Mouse (Mus musculus): ENCODE data around the gene Tph1. TPM values are rescaled to one million over a fixed set of nuclear protein-coding genes. Genes with fewer than 3 reads are reported as not detected.

The Tph1 gene
- polyA plus RNA-seq (2016; fragmentation: Nextera tagmentation; extraction: Ambion mirVana) = not detected in 2 replicates

DNA sequence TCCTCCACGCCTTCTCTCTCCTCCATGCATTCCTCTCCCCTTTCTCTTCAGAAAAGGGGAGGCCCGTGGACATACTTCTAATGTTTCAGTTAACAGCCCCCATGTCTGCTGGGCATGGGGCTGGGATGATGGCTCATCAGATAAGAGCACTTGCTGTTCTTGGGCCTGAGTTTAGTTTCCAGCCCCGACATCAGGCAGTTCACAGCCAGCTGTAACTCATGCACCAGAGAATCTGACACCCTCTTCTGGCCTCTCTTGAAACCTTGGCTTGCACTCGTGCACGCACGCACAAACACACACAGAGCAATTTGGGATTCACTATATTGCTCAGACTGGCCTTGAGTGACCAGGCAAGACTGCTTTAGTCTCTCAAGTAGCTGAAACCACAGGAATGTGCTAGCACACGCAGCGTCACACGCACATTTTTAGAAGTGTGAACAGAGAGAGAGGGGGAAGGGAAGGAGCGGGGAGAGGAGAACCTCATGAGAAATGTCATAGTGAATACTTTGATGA, at the start of gene Tph1:
TSS of gene Tph1 (minus strand) at position 378 of the 513 bp plus-strand sequence.
- no peak within 1 kb of the TSS for H3K27ac ChIP-seq (ENCODE audit: poor library complexity, severe bottlenecking)
- H3K4me1 ChIP-seq (replicated peaks) = peaks cover 11% of the 10 kb centered on the region
- no peaks in the 10 kb centered on the region for H3K36me3 ChIP-seq
- ATAC-seq (ENCODE audit: insufficient number of reproducible peaks, low FRiP score) = no peak
- WGBS = 30% methylated on average over 10 of the region's 10 CpGs
- no peaks in the 10 kb centered on the region for H3K9me3 ChIP-seq (replicated peaks)
- H3K9ac ChIP-seq = no peak within 1 kb of the TSS
- peaks cover 19% of the 10 kb centered on the region for H3K27me3 ChIP-seq (replicated peaks)
- no peak within 1 kb of the TSS for H3K4me2 ChIP-seq
- no peak within 1 kb of the TSS for H3K4me3 ChIP-seq

DNA sequence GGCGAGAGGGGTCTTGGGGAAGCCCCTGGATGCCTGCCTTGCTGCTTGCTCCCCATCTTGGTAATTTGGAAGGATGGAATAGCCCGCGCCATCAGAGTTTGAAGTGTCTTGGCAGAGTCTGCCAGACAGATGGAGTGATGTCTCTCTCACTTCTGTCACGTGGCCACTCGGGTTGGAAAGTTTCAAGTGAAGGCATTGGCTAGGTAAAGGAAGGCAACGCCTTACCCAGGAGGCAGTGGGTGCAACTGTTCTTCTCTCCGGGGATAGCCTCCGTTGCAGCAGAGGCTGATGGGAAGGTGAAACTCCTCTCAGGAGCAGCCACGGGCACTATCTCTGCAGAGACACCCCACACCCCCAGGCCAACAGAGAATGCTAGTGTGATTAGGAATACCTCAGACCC, 48.1 kb upstream of the Tph1 start:
- no peak overlapping the region for H3K9ac ChIP-seq
- peaks cover 14% of the 10 kb centered on the region for H3K27me3 ChIP-seq (replicated peaks)
- no peak overlapping the region for H3K27ac ChIP-seq (ENCODE audit: poor library complexity, severe bottlenecking)
- no peaks in the 10 kb centered on the region for H3K9me3 ChIP-seq (replicated peaks)
- no peak for ATAC-seq (ENCODE audit: insufficient number of reproducible peaks, low FRiP score)
- no peak overlapping the region for H3K4me3 ChIP-seq
- 64% methylated on average over 9 of the region's 9 CpGs for WGBS
- H3K36me3 ChIP-seq = no peaks in the 10 kb centered on the region
- H3K4me2 ChIP-seq = no peak overlapping the region
- H3K4me1 ChIP-seq (replicated peaks) = 0 out of 2 replicates have a peak, but pooled peaks cover 2% of the 10 kb centered on the region

DNA sequence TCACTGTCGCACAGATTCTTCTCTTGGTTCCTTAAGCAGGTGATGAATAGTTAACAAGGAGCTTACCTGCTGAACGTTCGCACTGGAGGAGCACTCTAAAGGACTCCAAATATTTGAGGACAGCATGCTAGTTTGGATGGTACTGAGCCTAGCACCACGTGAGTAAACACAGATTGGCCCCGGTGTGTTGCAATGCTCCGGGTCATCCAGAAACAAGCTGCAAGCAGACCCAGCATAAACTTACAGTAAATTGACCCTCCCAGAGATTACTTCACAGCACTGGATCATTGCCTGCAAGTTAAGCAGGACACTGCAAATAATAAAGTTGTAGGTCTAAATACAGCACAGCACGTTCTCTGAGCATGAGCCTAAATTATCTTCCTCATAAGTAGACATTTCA, 47.2 kb upstream of the Tph1 start:
- no peak overlapping the region for H3K9ac ChIP-seq
- H3K27me3 ChIP-seq (replicated peaks) = peaks cover 14% of the 10 kb centered on the region
- no peaks in the 10 kb centered on the region for H3K36me3 ChIP-seq
- no peak overlapping the region for H3K27ac ChIP-seq (ENCODE audit: poor library complexity, severe bottlenecking)
- no peak overlapping the region for H3K4me3 ChIP-seq
- H3K4me1 ChIP-seq (replicated peaks) = 0 out of 2 replicates have a peak, but pooled peaks cover 2% of the 10 kb centered on the region
- H3K4me2 ChIP-seq = no peak overlapping the region
- 75% methylated on average over 7 of the region's 7 CpGs for WGBS
- H3K9me3 ChIP-seq (replicated peaks) = no peaks in the 10 kb centered on the region
- no peak for ATAC-seq (ENCODE audit: insufficient number of reproducible peaks, low FRiP score)

DNA sequence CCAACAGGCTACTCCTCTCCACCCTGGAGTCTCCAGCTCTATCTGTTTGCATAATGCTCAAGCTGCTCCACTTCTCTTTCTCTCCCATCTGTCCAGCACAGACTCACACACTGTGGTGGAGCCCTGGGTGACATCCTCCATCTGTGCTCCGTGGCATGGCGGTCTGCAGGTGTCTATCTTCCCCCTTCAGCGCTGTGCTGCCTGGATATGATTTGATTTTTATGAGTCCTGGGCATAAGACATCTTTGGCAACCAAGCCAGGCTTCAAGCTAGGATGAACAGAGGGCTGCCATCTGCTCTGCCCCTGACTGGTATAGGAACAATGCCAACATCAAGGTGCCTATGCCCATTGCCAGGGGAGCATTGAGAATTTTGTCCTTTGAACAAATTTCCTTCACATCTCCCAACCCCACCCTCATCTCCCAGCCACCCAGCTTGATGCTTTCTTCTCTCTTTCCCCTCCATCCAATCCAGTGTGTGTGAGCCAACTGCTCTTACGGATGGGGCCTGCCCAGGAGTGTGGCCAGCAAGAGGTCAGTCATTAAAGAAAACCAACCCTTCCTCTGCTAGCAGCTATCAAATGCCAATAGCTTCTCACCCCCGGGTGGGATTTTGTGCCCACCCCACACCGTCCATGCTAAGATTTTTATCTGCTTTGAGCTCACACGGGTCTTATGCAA, 46.4 kb upstream of the Tph1 start:
- Histone ChIP-seq H3K9ac (no peak overlapping the region), H3K4me1 (replicated peaks) (0 out of 2 replicates have a peak, but pooled peaks cover 2% of the 10 kb centered on the region), H3K27ac (ENCODE audit: poor library complexity, severe bottlenecking) (no peak overlapping the region), H3K4me2 (no peak overlapping the region), H3K4me3 (no peak overlapping the region), H3K9me3 (replicated peaks) (no peaks in the 10 kb centered on the region), H3K36me3 (no peaks in the 10 kb centered on the region), H3K27me3 (replicated peaks) (peaks cover 14% of the 10 kb centered on the region)
- 71% methylated on average over 7 of the region's 7 CpGs for WGBS
- ATAC-seq (ENCODE audit: insufficient number of reproducible peaks, low FRiP score) = no peak

DNA sequence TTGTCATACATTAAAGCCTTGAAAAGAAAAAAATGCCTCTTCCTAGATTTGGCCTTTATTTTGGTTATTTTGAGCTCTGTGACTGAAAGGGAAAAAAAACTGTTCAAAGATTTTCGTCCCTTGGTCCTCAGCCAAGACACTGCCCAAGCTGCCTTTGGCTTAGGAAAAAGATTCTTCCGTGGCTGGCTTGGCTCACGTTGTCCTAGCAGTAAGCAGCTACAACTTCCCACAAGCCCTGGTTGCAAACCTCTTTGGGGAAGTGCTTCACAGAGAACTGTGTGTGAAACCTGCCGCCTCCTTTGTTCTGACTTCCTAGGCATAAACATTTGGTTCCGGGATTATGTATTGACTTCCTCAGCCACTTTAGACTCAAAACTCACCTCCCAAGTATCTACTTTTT, 44.6 kb upstream of the Tph1 start:
- Histone ChIP-seq H3K36me3 (no peaks in the 10 kb centered on the region), H3K4me3 (no peak overlapping the region), H3K4me1 (replicated peaks) (0 out of 2 replicates have a peak, but pooled peaks cover 2% of the 10 kb centered on the region), H3K27me3 (replicated peaks) (peaks cover 14% of the 10 kb centered on the region), H3K4me2 (no peak overlapping the region), H3K9me3 (replicated peaks) (no peaks in the 10 kb centered on the region), H3K27ac (ENCODE audit: poor library complexity, severe bottlenecking) (no peak overlapping the region), H3K9ac (no peak overlapping the region)
- ATAC-seq (ENCODE audit: insufficient number of reproducible peaks, low FRiP score) = no peak
- 47% methylated on average over 5 of the region's 5 CpGs for WGBS

DNA sequence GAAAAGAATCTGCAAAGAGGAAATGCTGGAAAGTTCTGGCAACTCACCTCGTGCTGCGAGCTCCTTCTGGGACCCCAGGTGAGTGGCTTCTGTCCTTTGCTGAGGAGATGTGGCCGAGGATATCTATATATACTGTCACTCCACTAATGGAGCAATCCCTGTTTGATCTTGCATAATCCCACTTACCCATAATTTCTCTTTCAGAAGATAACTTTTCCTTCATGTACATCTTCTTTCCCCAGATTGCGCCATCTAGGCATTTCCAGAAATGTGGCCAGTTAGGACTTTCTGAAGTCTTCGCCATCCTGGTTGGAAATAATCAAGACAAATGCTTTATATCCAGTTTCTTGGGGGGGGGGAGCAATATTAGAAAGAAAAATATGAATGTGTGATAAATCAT, 43.3 kb upstream of the Tph1 start, which contains the start of gene Saa3:
TSS of gene Saa3 (minus strand) at position 101 of the 400 bp plus-strand sequence.
- 0 out of 2 replicates have a peak, but pooled peaks cover 2% of the 10 kb centered on the region for H3K4me1 ChIP-seq (replicated peaks)
- no peaks in the 10 kb centered on the region for H3K9me3 ChIP-seq (replicated peaks)
- peaks cover 4% of the 10 kb centered on the region for H3K27me3 ChIP-seq (replicated peaks)
- H3K4me2 ChIP-seq = no peak within 1 kb of the TSS
- H3K4me3 ChIP-seq = no peak within 1 kb of the TSS
- WGBS = 82% methylated on average over 5 of the region's 5 CpGs
- H3K27ac ChIP-seq (ENCODE audit: poor library complexity, severe bottlenecking) = no peak within 1 kb of the TSS
- no peak within 1 kb of the TSS for H3K9ac ChIP-seq
- H3K36me3 ChIP-seq = no peaks in the 10 kb centered on the region
- ATAC-seq (ENCODE audit: insufficient number of reproducible peaks, low FRiP score) = no peak

DNA sequence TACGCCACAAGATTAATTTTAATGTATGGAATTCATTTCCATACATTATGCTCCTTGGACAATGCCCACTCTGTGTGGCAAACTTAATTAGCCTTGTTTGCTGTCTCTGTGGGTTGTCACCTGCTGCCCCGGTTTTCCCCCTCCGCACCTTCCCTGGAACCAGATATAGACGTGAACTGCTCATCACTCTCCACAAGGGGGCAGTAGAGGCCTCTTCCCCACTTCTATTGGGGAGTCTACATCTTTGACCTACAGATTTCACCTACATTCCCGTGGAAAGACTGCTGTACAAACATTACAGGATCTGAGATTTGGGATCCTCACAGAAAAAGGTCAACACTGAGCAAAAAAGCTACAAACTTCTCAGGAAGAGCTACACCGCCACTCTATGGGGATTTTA, 42.2 kb upstream of the Tph1 start:
- no peak for ATAC-seq (ENCODE audit: insufficient number of reproducible peaks, low FRiP score)
- Histone ChIP-seq H3K9ac (no peak overlapping the region), H3K27ac (ENCODE audit: poor library complexity, severe bottlenecking) (no peak overlapping the region)

DNA sequence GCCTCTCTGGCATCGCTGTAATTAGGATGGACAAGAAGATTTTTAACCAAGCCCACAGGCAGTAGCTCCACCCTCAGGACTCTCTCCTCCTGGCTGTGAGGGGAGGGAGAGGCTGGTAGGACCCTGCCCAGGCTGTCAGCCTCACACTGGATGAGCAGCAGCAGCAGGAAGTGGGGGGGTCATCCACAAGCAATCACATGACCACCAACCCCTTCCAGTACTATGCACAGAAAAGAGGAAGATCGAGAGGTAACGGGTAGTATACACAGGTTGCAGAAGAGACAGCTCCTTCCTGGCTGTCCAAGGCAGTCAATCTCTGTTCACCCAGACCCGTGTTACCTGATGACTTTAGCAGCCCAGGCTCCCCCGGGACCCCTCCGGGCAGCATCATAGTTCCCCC, 39.9 kb upstream of the Tph1 start:
- H3K9me3 ChIP-seq (replicated peaks) = no peaks in the 10 kb centered on the region
- no peak overlapping the region for H3K9ac ChIP-seq
- H3K36me3 ChIP-seq = peaks cover 10% of the 10 kb centered on the region
- H3K27me3 ChIP-seq (replicated peaks) = no peaks in the 10 kb centered on the region
- no peak overlapping the region for H3K27ac ChIP-seq (ENCODE audit: poor library complexity, severe bottlenecking)
- H3K4me2 ChIP-seq = no peak overlapping the region
- WGBS = 61% methylated on average over 6 of the region's 6 CpGs
- no peak overlapping the region for H3K4me3 ChIP-seq
- ATAC-seq (ENCODE audit: insufficient number of reproducible peaks, low FRiP score) = no peak
- peaks cover 10% of the 10 kb centered on the region for H3K4me1 ChIP-seq (replicated peaks)

More for the DNA sequence above, 42.2 kb upstream of the Tph1 start:
- Histone ChIP-seq H3K36me3 (no peaks in the 10 kb centered on the region), H3K4me3 (no peak overlapping the region), H3K27me3 (replicated peaks) (no peaks in the 10 kb centered on the region), H3K4me1 (replicated peaks) (peaks cover 5% of the 10 kb centered on the region), H3K4me2 (no peak overlapping the region), H3K9me3 (replicated peaks) (no peaks in the 10 kb centered on the region)
- WGBS = 25% methylated on average over 6 of the region's 6 CpGs

DNA sequence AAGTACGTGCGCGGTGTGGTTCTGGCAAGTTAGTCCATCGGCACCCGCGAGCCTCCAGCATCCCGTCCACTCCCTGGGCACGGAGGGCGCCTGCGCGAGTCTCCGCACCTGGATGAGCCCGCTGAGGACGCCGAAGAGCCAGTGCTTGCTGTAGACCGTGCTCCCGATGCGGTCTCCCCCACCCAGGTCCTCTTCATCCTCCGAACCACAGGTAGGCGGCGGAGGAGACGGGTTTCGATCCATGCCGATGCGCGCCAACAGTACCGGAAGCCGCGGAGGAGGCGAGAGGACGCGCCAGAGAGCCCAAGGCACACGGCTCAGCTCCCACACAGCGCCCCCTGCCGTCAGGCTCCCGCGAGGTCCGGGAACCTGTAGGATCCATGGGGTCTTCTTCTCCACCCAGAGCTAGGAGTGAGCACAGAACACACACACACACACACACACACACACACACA, 38.1 kb upstream of the Tph1 start, which contains the start of gene Saal1:
TSS of gene Saal1 (minus strand) at position 291 of the 455 bp plus-strand sequence.
- peak within 1 kb of the TSS; percentile 98 for H3K9ac ChIP-seq
- H3K4me1 ChIP-seq (replicated peaks) = peaks cover 10% of the 10 kb centered on the region
- H3K27me3 ChIP-seq (replicated peaks) = no peaks in the 10 kb centered on the region
- peak within 1 kb of the TSS; percentile 66 for H3K4me2 ChIP-seq
- H3K9me3 ChIP-seq (replicated peaks) = no peaks in the 10 kb centered on the region
- peak within 1 kb of the TSS; percentile 54 for H3K27ac ChIP-seq (ENCODE audit: poor library complexity, severe bottlenecking)
- peaks cover 27% of the 10 kb centered on the region for H3K36me3 ChIP-seq
- 0% methylated on average over 38 of the region's 38 CpGs for WGBS
- ATAC-seq (ENCODE audit: insufficient number of reproducible peaks, low FRiP score) = peak; percentile 94
- H3K4me3 ChIP-seq = peak within 1 kb of the TSS; percentile 97

DNA sequence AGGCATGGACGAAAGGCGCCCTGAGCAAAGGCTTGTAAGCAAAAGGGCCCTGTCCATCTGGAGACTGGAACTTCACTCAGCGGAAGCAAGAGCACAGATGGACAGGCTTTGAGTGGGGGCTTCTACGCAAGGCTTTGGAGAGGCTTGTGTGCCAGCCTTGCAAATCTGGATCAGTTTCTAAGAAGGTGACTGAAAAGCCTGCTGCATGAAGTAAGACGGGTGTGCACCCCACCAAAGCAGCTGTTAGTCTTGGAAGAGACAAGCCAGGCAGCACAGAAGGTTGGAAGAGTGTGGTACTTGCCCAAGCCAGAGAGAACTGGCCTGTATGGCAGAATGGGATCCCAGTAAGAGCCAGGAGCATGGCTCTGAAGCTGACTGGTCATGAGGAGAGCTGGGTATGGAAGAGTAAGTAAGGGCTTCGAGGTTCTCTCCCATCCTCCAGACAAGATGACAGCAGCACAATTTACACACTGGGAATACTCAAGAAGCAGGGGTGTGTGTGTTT, 28.2 kb upstream of the Tph1 start:
- H3K4me3 ChIP-seq = no peak overlapping the region
- H3K27ac ChIP-seq (ENCODE audit: poor library complexity, severe bottlenecking) = no peak overlapping the region
- no peaks in the 10 kb centered on the region for H3K9me3 ChIP-seq (replicated peaks)
- 87% methylated on average over 6 of the region's 6 CpGs for WGBS
- no peak overlapping the region for H3K9ac ChIP-seq
- 0 out of 2 replicates have a peak, but pooled peaks cover 2% of the 10 kb centered on the region for H3K4me1 ChIP-seq (replicated peaks)
- ATAC-seq (ENCODE audit: insufficient number of reproducible peaks, low FRiP score) = no peak
- no peak overlapping the region for H3K4me2 ChIP-seq
- H3K27me3 ChIP-seq (replicated peaks) = no peaks in the 10 kb centered on the region
- peaks cover 88% of the 10 kb centered on the region for H3K36me3 ChIP-seq

DNA sequence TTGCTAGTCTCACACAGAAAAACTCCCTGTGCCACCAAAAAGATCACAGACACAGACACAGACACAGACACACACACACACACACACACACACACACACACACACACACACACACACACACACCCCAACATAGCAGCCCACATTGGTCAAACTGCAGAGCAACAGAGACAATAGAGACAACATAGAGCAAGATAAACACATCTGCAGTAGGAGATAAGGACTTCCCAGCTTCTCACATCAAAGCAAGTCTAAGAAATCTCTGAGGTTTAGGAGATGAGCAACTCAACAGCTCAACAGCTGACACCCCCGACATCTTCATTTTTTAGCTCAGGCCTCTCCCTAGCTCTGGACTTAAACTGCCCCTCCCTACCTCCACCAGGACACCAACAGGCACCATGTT, 24.4 kb upstream of the Tph1 start:
- no peaks in the 10 kb centered on the region for H3K9me3 ChIP-seq (replicated peaks)

More for the DNA sequence above, 24.4 kb upstream of the Tph1 start:
- H3K36me3 ChIP-seq = peaks cover 67% of the 10 kb centered on the region
- no peak overlapping the region for H3K4me2 ChIP-seq
- no peak overlapping the region for H3K4me3 ChIP-seq
- no peaks in the 10 kb centered on the region for H3K27me3 ChIP-seq (replicated peaks)
- 0 out of 2 replicates have a peak, but pooled peaks have one; percentile 29 for ATAC-seq (ENCODE audit: insufficient number of reproducible peaks, low FRiP score)
- 27% methylated on average over 1 of the region's 1 CpGs for WGBS
- no peak overlapping the region for H3K9ac ChIP-seq
- no peak overlapping the region for H3K27ac ChIP-seq (ENCODE audit: poor library complexity, severe bottlenecking)
- no peaks in the 10 kb centered on the region for H3K4me1 ChIP-seq (replicated peaks)

Measured in heart, embryonic 12.5 days (tissue).